Mouse (Mus musculus): ENCODE data around the gene U2af1l4. TPM values are rescaled to one million over a fixed set of nuclear protein-coding genes. Genes with fewer than 3 reads are reported as not detected.
A peak's percentile ranks its signal among the peaks of the same experiment; 100 is the strongest.

The U2af1l4 gene
- polyA plus RNA-seq, 1 experiment from 2014 or later = 122 TPM

DNA sequence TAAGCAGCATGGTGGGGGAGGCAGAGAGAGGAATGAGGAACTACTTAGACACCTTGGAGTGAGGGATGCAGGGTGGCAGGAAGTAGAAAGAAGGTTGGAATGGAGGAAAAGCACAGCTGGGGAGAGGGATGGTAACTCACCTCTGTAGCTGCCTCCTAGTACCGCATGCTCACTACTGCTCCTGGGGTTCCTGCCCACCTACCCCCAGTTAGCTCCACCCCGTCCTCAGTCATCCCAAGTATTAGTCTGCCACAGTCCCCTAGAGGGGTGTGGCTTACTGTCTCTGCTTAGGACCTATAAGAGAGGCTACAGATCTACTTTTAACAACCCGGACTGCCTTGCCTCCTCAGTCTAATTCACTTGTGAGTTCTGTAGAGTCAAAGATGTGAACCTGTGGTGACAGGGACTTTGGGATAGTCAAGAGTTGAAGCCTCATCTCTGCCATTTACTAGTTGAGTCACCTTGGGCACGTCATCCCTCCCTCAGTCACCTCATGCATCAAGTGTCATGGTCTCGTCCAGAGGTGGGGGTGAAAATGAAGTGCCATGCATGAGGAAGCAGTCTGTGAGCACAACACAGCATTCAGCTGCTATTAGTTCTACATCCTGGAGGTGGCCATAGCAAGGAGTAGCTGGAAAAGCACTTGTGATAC, 29.8 kb downstream of the U2af1l4 start:
- ATAC-seq = no peak
- WGBS = 58% methylated on average over 5 of the region's 5 CpGs
- no peak overlapping the region for H3K4me2 ChIP-seq
- no peak overlapping the region for H3K9ac ChIP-seq
- no peak overlapping the region for H3K4me3 ChIP-seq
- no peaks in the 10 kb centered on the region for H3K9me3 ChIP-seq (replicated peaks)
- no peaks in the 10 kb centered on the region for H3K27me3 ChIP-seq
- no peak overlapping the region for H3K27ac ChIP-seq
- H3K4me1 ChIP-seq = peaks cover 7% of the 10 kb centered on the region
- no peaks in the 10 kb centered on the region for H3K36me3 ChIP-seq (ENCODE audit: poor library complexity, severe bottlenecking)

GRCm38 (mm10) chr7:30593579-30594509, 30.7 kb downstream of the U2af1l4 start:
- WGBS = 77% methylated on average over 10 of the region's 10 CpGs
- H3K27me3 ChIP-seq = no peaks in the 10 kb centered on the region

DNA sequence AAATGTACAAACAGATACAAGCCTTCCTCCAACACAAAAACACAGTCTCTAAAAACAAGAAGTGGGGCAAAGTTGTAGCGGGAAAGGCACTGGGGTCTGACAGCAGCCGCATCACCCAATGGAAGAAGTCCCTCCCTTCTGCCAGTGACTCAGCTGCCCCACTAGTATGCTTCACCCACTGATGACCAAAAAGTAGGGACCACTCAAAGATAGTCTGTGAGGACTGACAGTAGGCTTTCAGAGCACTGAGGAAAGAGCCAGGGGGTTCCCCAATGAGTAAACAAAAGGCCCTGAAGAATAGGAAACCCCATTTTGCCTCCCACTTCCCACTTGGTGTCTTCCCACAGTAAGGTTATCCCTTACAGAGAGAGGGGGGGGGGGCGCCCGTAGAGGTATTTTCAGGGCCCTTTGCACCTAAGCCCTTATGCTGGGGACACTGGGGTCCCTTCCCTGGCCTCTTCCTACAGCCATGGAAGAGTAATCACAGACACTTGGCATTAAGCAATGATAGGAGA, 31.5 kb downstream of the U2af1l4 start:
- Histone ChIP-seq H3K9me3 (replicated peaks) (no peaks in the 10 kb centered on the region), H3K27ac (no peak overlapping the region), H3K9ac (no peak overlapping the region), H3K4me3 (no peak overlapping the region), H3K27me3 (no peaks in the 10 kb centered on the region), H3K4me2 (no peak overlapping the region), H3K4me1 (peaks cover 9% of the 10 kb centered on the region), H3K36me3 (ENCODE audit: poor library complexity, severe bottlenecking) (no peaks in the 10 kb centered on the region)
- 84% methylated on average over 3 of the region's 4 CpGs for WGBS
- no peak for ATAC-seq

More at GRCm38 (mm10) chr7:30593579-30594509, 30.7 kb downstream of the U2af1l4 start:
- Histone ChIP-seq H3K9ac (no peak overlapping the region), H3K4me1 (peaks cover 7% of the 10 kb centered on the region), H3K36me3 (ENCODE audit: poor library complexity, severe bottlenecking) (no peaks in the 10 kb centered on the region), H3K4me3 (no peak overlapping the region), H3K4me2 (no peak overlapping the region), H3K9me3 (replicated peaks) (no peaks in the 10 kb centered on the region), H3K27ac (no peak overlapping the region)
- ATAC-seq = no peak

DNA sequence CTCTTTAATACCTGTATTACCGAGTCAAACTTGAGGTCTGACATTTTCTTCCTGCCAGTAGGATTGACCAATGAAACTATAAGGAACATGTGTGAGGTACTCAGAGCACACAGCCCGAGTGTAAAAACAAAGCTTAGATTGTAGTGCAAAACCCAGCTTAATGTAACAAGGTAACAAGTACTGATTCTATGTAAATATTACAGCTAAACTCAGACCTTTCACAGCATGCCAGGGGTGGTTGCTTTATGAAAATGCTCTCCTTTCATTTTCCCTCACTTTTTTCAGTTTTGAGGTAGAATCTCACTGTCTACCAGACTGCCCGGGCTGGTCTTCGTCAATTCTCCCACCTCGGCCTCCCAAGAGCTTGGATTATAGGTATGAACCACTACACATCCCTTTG, 33.0 kb downstream of the U2af1l4 start:
- Histone ChIP-seq H3K4me1 (peaks cover 13% of the 10 kb centered on the region), H3K9ac (no peak overlapping the region), H3K27ac (no peak overlapping the region), H3K27me3 (no peaks in the 10 kb centered on the region), H3K36me3 (ENCODE audit: poor library complexity, severe bottlenecking) (no peaks in the 10 kb centered on the region), H3K9me3 (replicated peaks) (no peaks in the 10 kb centered on the region), H3K4me3 (no peak overlapping the region), H3K4me2 (no peak overlapping the region)
- 81% methylated on average over 5 of the region's 5 CpGs for WGBS
- ATAC-seq = no peak

DNA sequence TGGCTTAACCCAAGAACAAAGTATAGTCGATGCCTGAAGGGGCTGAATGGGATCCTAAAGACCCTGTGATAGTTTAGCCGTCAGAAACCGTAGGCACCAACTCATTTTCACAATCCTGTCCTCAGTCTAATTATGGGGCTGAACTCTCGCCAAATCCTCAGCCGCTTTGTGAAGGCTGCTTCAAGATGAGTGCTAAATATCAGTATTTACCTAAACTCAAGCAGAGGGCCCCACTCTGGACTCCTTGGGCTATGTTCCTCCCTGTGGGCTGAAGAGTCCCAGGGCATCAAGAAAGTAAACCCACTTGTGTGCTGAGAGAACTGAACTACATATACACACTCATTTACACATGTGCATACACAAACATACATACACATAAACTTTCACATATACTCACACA, 33.7 kb downstream of the U2af1l4 start:
- no peak overlapping the region for H3K9ac ChIP-seq
- H3K4me3 ChIP-seq = no peak overlapping the region
- no peaks in the 10 kb centered on the region for H3K36me3 ChIP-seq (ENCODE audit: poor library complexity, severe bottlenecking)
- 53% methylated on average over 5 of the region's 5 CpGs for WGBS
- H3K4me2 ChIP-seq = no peak overlapping the region
- H3K27me3 ChIP-seq = no peaks in the 10 kb centered on the region
- peaks cover 13% of the 10 kb centered on the region for H3K4me1 ChIP-seq
- ATAC-seq = no peak
- no peaks in the 10 kb centered on the region for H3K9me3 ChIP-seq (replicated peaks)
- H3K27ac ChIP-seq = no peak overlapping the region

- peak within 1 kb of the TSS; percentile 40 for H3K4me2 ChIP-seq
- WGBS = 98% methylated on average over 12 of the region's 12 CpGs
- H3K4me1 ChIP-seq = peaks cover 13% of the 10 kb centered on the region
- no peaks in the 10 kb centered on the region for H3K27me3 ChIP-seq
- no peak for ATAC-seq
- peak within 1 kb of the TSS; percentile 4; the same call in 1 of the 2 replicates for H3K4me3 ChIP-seq
- no peak within 1 kb of the TSS; the same call in 1 of the 2 replicates for H3K27ac ChIP-seq
- no peaks in the 10 kb centered on the region for H3K9me3 ChIP-seq (replicated peaks)
- no peaks in the 10 kb centered on the region for H3K36me3 ChIP-seq (ENCODE audit: poor library complexity, severe bottlenecking)
- no peak within 1 kb of the TSS for H3K9ac ChIP-seq
Measured at GRCm38 (mm10) chr7:30598786-30599185, 35.7 kb downstream of the U2af1l4 start, which contains the start of gene Zbtb32. Zbtb32 (minus strand) TSS chr7:30598909.

DNA sequence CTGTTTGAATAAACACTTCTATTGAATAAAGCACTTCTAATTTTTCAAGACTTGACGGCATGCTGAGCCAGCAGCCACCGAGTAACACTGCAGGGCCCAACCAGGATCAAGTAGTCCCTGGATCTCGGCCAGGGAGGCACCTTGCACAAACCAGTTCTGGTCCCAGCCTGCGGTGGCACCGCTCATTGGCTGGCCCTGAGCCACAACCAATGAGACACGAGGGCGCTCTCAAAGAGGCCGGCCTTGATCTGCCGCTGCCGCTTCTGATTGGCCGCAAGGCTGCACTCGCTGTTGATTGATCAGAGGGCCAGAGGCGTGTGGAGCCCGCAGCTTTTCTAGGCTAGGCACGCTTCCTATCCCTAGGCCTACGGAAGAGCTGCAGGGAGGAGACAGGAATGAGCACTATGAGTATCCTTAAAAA, 36.8 kb downstream of the U2af1l4 start:
- Histone ChIP-seq H3K4me2 (peak overlapping the region; percentile 40), H3K27me3 (no peaks in the 10 kb centered on the region), H3K4me3 (peak overlapping the region; percentile 4; the same call in 1 of the 2 replicates), H3K9me3 (replicated peaks) (no peaks in the 10 kb centered on the region), H3K9ac (0 out of 2 replicates have a peak overlapping the region, but pooled peaks have one; percentile 27), H3K4me1 (peaks cover 13% of the 10 kb centered on the region), H3K36me3 (ENCODE audit: poor library complexity, severe bottlenecking) (no peaks in the 10 kb centered on the region), H3K27ac (no peak overlapping the region; the same call in 1 of the 2 replicates)
- WGBS = 0% methylated on average over 16 of the region's 16 CpGs
- peak; percentile 99 for ATAC-seq

GRCm38 (mm10) chr7:30600651-30601050, 37.5 kb downstream of the U2af1l4 start:
- peak overlapping the region; percentile 40 for H3K4me2 ChIP-seq
- peaks cover 13% of the 10 kb centered on the region for H3K4me1 ChIP-seq
- H3K36me3 ChIP-seq (ENCODE audit: poor library complexity, severe bottlenecking) = no peaks in the 10 kb centered on the region
- H3K9me3 ChIP-seq (replicated peaks) = no peaks in the 10 kb centered on the region
- H3K4me3 ChIP-seq = no peak overlapping the region
- peak overlapping the region; percentile 27 for H3K9ac ChIP-seq
- WGBS = 73% methylated on average over 7 of the region's 7 CpGs
- H3K27ac ChIP-seq = no peak overlapping the region
- no peaks in the 10 kb centered on the region for H3K27me3 ChIP-seq
- no peak for ATAC-seq

GRCm38 (mm10) chr7:30602583-30602982, 39.5 kb downstream of the U2af1l4 start:
- H3K27me3 ChIP-seq = no peaks in the 10 kb centered on the region
- no peak overlapping the region for H3K9ac ChIP-seq
- H3K27ac ChIP-seq = no peak overlapping the region
- no peak overlapping the region for H3K4me2 ChIP-seq
- H3K36me3 ChIP-seq (ENCODE audit: poor library complexity, severe bottlenecking) = no peaks in the 10 kb centered on the region
- no peaks in the 10 kb centered on the region for H3K9me3 ChIP-seq (replicated peaks)
- no peak for ATAC-seq
- peaks cover 13% of the 10 kb centered on the region for H3K4me1 ChIP-seq
- 60% methylated on average over 3 of the region's 3 CpGs for WGBS
- H3K4me3 ChIP-seq = no peak overlapping the region

DNA sequence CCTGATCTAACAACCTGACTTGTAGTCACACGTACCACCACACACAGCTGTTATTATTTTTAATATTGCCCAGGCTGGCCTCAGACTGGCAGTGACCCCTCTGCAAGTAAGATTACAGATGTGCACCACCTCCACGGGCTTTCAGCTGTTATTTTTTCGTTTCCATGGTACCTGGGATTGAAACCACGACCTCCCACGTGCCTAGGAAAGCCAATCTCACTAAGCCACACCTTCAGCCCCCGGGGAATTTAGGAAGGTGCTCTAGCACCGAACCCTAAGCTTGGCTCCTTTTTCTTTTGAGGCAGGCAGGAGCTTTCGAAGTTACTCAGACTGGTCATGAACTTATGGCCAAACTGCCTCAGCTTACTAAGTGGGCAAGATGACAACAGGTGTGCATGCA, 41.3 kb downstream of the U2af1l4 start:
- no peaks in the 10 kb centered on the region for H3K36me3 ChIP-seq (ENCODE audit: poor library complexity, severe bottlenecking)
- peaks cover 12% of the 10 kb centered on the region for H3K4me1 ChIP-seq
- no peak overlapping the region for H3K4me3 ChIP-seq
- no peak overlapping the region for H3K27ac ChIP-seq
- no peaks in the 10 kb centered on the region for H3K27me3 ChIP-seq
- ATAC-seq = no peak
- H3K4me2 ChIP-seq = no peak overlapping the region
- no peak overlapping the region for H3K9ac ChIP-seq
- WGBS = 66% methylated on average over 8 of the region's 8 CpGs
- no peaks in the 10 kb centered on the region for H3K9me3 ChIP-seq (replicated peaks)

DNA sequence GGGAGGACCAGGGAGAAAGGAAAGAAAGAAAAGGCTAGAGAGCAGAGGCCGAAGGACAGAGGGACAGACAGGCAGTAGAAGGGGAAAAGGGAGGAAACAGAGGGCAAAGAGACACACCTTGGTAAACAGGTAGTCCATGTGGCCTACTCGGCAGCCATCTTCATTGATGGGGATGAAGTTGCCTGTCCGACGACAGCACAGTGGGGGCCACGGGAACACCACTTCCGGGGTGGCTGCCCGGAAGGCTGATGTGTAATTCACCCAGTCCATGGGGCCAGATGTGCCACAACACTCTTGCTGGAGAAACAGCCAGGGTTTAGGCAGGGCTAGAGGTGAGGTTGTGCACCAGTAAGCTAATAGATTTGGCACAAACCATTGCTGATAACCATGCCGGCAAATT, 41.8 kb downstream of the U2af1l4 start:
- H3K4me1 ChIP-seq = peaks cover 8% of the 10 kb centered on the region

More for the DNA sequence above, 41.8 kb downstream of the U2af1l4 start:
- no peak overlapping the region for H3K27ac ChIP-seq
- no peak for ATAC-seq
- H3K9ac ChIP-seq = no peak overlapping the region
- H3K4me2 ChIP-seq = no peak overlapping the region
- H3K4me3 ChIP-seq = no peak overlapping the region
- 90% methylated on average over 8 of the region's 8 CpGs for WGBS
- H3K36me3 ChIP-seq (ENCODE audit: poor library complexity, severe bottlenecking) = no peaks in the 10 kb centered on the region
- H3K27me3 ChIP-seq = no peaks in the 10 kb centered on the region
- H3K9me3 ChIP-seq (replicated peaks) = no peaks in the 10 kb centered on the region

All from forebrain, embryonic 13.5 days (tissue).